Mouse (Mus musculus) fat pad, adult 2 months (tissue): Measurements from ENCODE around the gene Gsto1.

Experiments
- DNase-seq: peaks from one replicate; pipeline ENCODE4 v3.0.0-alpha.2; 2011; ENCODE audit warnings: low read depth, low spot score; ENCODE audit errors: extremely low read depth

Gene Gsto1

GRCm38 (mm10) chr19:47853951-47854795 is 597 bp upstream of the Gsto1 start:
- DNase-seq = no peak

GRCm38 (mm10) chr19:47857957-47858942 is 3.5 kb downstream of the Gsto1 start:
- DNase-seq = no peak

GRCm38 (mm10) chr19:47859180-47859579 is 4.4 kb downstream of the Gsto1 start:
- DNase-seq = no peak

- no peak for DNase-seq
These were observed 7.8 kb downstream of the Gsto1 start for GRCm38 (mm10) chr19:47862581-47862980.

GRCm38 (mm10) chr19:47864051-47864450 is 9.3 kb downstream of the Gsto1 start:
- no peak for DNase-seq

GRCm38 (mm10) chr19:47864721-47865120 is 10.0 kb downstream of the Gsto1 start:
- no peak for DNase-seq

- peak; percentile 68 for DNase-seq
These were observed 10.7 kb downstream of the Gsto1 start, which contains the start of gene Gsto2 for GRCm38 (mm10) chr19:47865353-47865947. Gene Gsto2 (plus strand): TSS chr19:47865534.

GRCm38 (mm10) chr19:47867628-47868175 is 12.9 kb downstream of the Gsto1 start:
- DNase-seq = no peak

GRCm38 (mm10) chr19:47868951-47869350 is 14.2 kb downstream of the Gsto1 start:
- no peak for DNase-seq

- DNase-seq = no peak
These were observed 14.7 kb downstream of the Gsto1 start for GRCm38 (mm10) chr19:47869516-47869915.

GRCm38 (mm10) chr19:47870102-47870666 is 15.4 kb downstream of the Gsto1 start:
- peak; percentile 57 for DNase-seq

GRCm38 (mm10) chr19:47871515-47871914 is 16.7 kb downstream of the Gsto1 start:
- DNase-seq = no peak

GRCm38 (mm10) chr19:47876252-47876651 is 21.5 kb downstream of the Gsto1 start:
- no peak for DNase-seq

- no peak for DNase-seq
These were observed 26.8 kb downstream of the Gsto1 start for GRCm38 (mm10) chr19:47881538-47881937.

GRCm38 (mm10) chr19:47882151-47882881 is 27.5 kb downstream of the Gsto1 start:
- no peak for DNase-seq

GRCm38 (mm10) chr19:47882882-47883254 is 28.1 kb downstream of the Gsto1 start:
- DNase-seq = no peak

GRCm38 (mm10) chr19:47884296-47885085 is 29.7 kb downstream of the Gsto1 start:
- DNase-seq = no peak

GRCm38 (mm10) chr19:47885191-47885743 is 30.5 kb downstream of the Gsto1 start:
- DNase-seq = no peak

GRCm38 (mm10) chr19:47885886-47886285 is 31.1 kb downstream of the Gsto1 start:
- no peak for DNase-seq
